Mouse (Mus musculus) kidney, embryonic 16.5 days (tissue): ENCODE data around the gene Sash1. TPM values are rescaled to one million over a fixed set of nuclear protein-coding genes. Genes with fewer than 3 reads are reported as not detected.
A peak's percentile ranks its signal among the peaks of the same experiment; 100 is the strongest.

Source experiments
- ATAC-seq: fragments of 200-750 bp; cut with Nextera tagmentation; 2 replicates; pipeline ENCODE4 v1.8.0; 2017; ENCODE audit warnings: moderate TSS enrichment; ENCODE audit not compliant: low FRiP score, low TSS enrichment
- H3K27ac ChIP-seq: fragments of 300-500 bp; sonication (generic); 2 replicates; pipeline ENCODE4 v1.5.1; 2014; ENCODE audit warnings: low read length
- H3K27me3 ChIP-seq: fragments of 300-500 bp; sonication (generic); 2 replicates; pipeline ENCODE4 v1.6.1; 2014; ENCODE audit warnings: low read length, control low read depth, mixed read lengths; ENCODE audit not compliant: insufficient read depth
- H3K36me3 ChIP-seq: fragments of 300-500 bp; sonication (generic); 2 replicates; pipeline ENCODE4 v1.6.1; 2014; ENCODE audit warnings: low read length, control low read depth, mixed read lengths; ENCODE audit not compliant: insufficient read depth
- H3K4me1 ChIP-seq: fragments of 300-500 bp; sonication (generic); 2 replicates; pipeline ENCODE4 v1.6.1; 2014; ENCODE audit warnings: low read length, control low read depth, mixed read lengths; ENCODE audit not compliant: insufficient read depth
- H3K4me2 ChIP-seq: fragments of 300-500 bp; sonication (generic); replicated peaks from 2 replicates; pipeline ENCODE4 v1.6.1; 2014; ENCODE audit warnings: low read depth, low read length
- H3K4me3 ChIP-seq: fragments of 300-500 bp; sonication (generic); 2 replicates; pipeline ENCODE4 v1.5.1; 2014; ENCODE audit warnings: mild to moderate bottlenecking, low read length
- H3K9ac ChIP-seq: fragments of 300-500 bp; sonication (generic); replicated peaks from 2 replicates; pipeline ENCODE4 v1.6.1; 2014; ENCODE audit warnings: low read length
- H3K9me3 ChIP-seq: fragments of 300-500 bp; sonication (generic); 2 replicates; pipeline ENCODE4 v1.6.1; 2016; ENCODE audit warnings: low read length, control low read depth
- WGBS: fragments of 180-500 bp; shearing (Covaris S2); extraction: QIAGEN DNeasy Blood & Tissue Kit; methylation state at CpG from one replicate; pipeline ENCODE4 v1.1.7; 2014; 5-methylcytosine and 5-hydroxymethylcytosine counted together
- polyA plus RNA-seq: library from polyadenylated mRNA; unstranded; fragments of >200 nt; fragmentation: Nextera tagmentation; extraction: Ambion mirVana; gene quantifications from 2 replicates; pipeline ENCODE4 v1.2.1, GENCODE M21; 2015

The Sash1 gene
- polyA plus RNA-seq, 1 experiment from 2014 or later = 3.1 TPM

- Histone ChIP-seq H3K4me1 (peaks cover 27% of the 10 kb centered on the region), H3K9me3 (no peaks in the 10 kb centered on the region), H3K4me3 (no peak overlapping the region), H3K27me3 (no peaks in the 10 kb centered on the region), H3K9ac (no peak overlapping the region), H3K27ac (no peak overlapping the region), H3K4me2 (no peak overlapping the region), H3K36me3 (no peaks in the 10 kb centered on the region)
- 41% methylated on average over 2 of the region's 2 CpGs for WGBS
- no peak for ATAC-seq
Observed at GRCm38 (mm10) chr10:8881736-8882135, 4.1 kb downstream of the Sash1 start.

DNA sequence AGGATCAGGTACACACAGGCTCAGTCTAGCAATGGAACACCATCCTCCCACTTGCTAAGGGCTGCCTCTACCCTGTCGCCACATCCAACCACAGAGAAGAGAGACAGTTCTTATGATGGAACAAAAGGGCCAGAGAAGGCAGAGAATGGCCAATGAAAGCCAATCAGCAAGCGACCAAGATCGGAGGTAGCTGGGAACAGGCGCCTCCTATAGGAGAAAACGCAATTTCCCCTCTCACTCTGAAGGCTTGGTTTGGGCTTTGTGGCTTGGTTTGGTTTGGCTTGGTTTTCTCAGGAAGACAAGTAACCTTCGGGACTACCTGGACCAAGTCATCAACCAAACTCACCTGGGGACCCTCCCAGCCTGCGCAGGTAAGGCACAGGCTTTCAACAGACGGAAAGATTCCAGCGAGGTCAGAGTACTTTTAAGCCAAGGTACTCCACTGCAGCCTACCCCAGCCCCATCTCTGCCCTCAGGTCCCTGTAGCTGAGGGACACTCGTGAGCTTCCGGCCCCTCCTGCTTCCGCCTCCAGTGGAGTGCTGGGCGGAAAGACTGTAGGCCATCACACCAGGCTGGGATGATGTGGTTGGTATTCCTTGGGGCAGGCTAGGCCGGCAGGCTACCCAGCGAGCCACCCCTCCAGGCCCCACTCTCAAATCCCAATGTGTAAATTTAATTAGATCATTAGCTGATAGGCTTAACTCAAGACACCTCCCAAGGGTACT is 4.8 kb downstream of the Sash1 start:
- Histone ChIP-seq H3K4me3 (no peak overlapping the region), H3K9me3 (no peaks in the 10 kb centered on the region), H3K36me3 (no peaks in the 10 kb centered on the region), H3K27ac (no peak overlapping the region), H3K4me2 (no peak overlapping the region), H3K9ac (no peak overlapping the region), H3K27me3 (no peaks in the 10 kb centered on the region), H3K4me1 (peaks cover 27% of the 10 kb centered on the region)
- no peak for ATAC-seq
- WGBS = 73% methylated on average over 15 of the region's 15 CpGs

GRCm38 (mm10) chr10:8878824-8879223 is 7.0 kb downstream of the Sash1 start:
- no peak overlapping the region for H3K4me3 ChIP-seq
- no peak overlapping the region for H3K9ac ChIP-seq
- 31% methylated on average over 9 of the region's 9 CpGs for WGBS
- no peaks in the 10 kb centered on the region for H3K27me3 ChIP-seq
- no peaks in the 10 kb centered on the region for H3K9me3 ChIP-seq
- 0 out of 2 replicates have a peak overlapping the region, but pooled peaks have one; percentile 10 for H3K4me2 ChIP-seq
- 0 out of 2 replicates have a peak, but pooled peaks have one; percentile 12 for ATAC-seq
- no peak overlapping the region for H3K27ac ChIP-seq
- no peaks in the 10 kb centered on the region for H3K36me3 ChIP-seq
- H3K4me1 ChIP-seq = peaks cover 19% of the 10 kb centered on the region

- Histone ChIP-seq H3K4me1 (peaks cover 15% of the 10 kb centered on the region), H3K9ac (no peak overlapping the region), H3K4me2 (no peak overlapping the region), H3K27me3 (no peaks in the 10 kb centered on the region), H3K9me3 (no peaks in the 10 kb centered on the region), H3K27ac (no peak overlapping the region), H3K4me3 (no peak overlapping the region), H3K36me3 (no peaks in the 10 kb centered on the region)
- 79% methylated on average over 13 of the region's 13 CpGs for WGBS
- ATAC-seq = no peak
Observed at GRCm38 (mm10) chr10:8878381-8878780, 7.5 kb downstream of the Sash1 start.

GRCm38 (mm10) chr10:8873631-8874370 is 12.1 kb downstream of the Sash1 start:
- 0 out of 2 replicates have a peak overlapping the region, but pooled peaks have one; percentile 14 for H3K27ac ChIP-seq
- no peaks in the 10 kb centered on the region for H3K27me3 ChIP-seq
- 76% methylated on average over 7 of the region's 7 CpGs for WGBS
- ATAC-seq = no peak
- H3K4me3 ChIP-seq = no peak overlapping the region
- no peaks in the 10 kb centered on the region for H3K36me3 ChIP-seq
- no peaks in the 10 kb centered on the region for H3K4me1 ChIP-seq
- H3K4me2 ChIP-seq = no peak overlapping the region
- no peak overlapping the region for H3K9ac ChIP-seq
- no peaks in the 10 kb centered on the region for H3K9me3 ChIP-seq

GRCm38 (mm10) chr10:8872788-8873187 is 13.1 kb downstream of the Sash1 start:
- WGBS = 93% methylated on average over 3 of the region's 3 CpGs
- Histone ChIP-seq H3K36me3 (no peaks in the 10 kb centered on the region), H3K4me3 (no peak overlapping the region), H3K4me1 (no peaks in the 10 kb centered on the region), H3K4me2 (no peak overlapping the region), H3K27me3 (no peaks in the 10 kb centered on the region), H3K27ac (no peak overlapping the region), H3K9ac (no peak overlapping the region), H3K9me3 (no peaks in the 10 kb centered on the region)
- ATAC-seq = no peak

GRCm38 (mm10) chr10:8871935-8872334 is 13.9 kb downstream of the Sash1 start:
- no peak overlapping the region for H3K27ac ChIP-seq

GRCm38 (mm10) chr10:8870368-8870767 is 15.5 kb downstream of the Sash1 start:
- WGBS = 87% methylated on average over 3 of the region's 3 CpGs
- no peaks in the 10 kb centered on the region for H3K4me1 ChIP-seq
- no peak for ATAC-seq

More at GRCm38 (mm10) chr10:8871935-8872334, 13.9 kb downstream of the Sash1 start:
- Histone ChIP-seq H3K9me3 (no peaks in the 10 kb centered on the region), H3K4me3 (no peak overlapping the region), H3K9ac (no peak overlapping the region), H3K36me3 (no peaks in the 10 kb centered on the region), H3K27me3 (no peaks in the 10 kb centered on the region), H3K4me1 (no peaks in the 10 kb centered on the region), H3K4me2 (no peak overlapping the region)
- ATAC-seq = no peak
- WGBS = 69% methylated on average over 1 of the region's 1 CpGs

GRCm38 (mm10) chr10:8866062-8866642 is 19.7 kb downstream of the Sash1 start:
- H3K9ac ChIP-seq = no peak overlapping the region
- H3K27me3 ChIP-seq = no peaks in the 10 kb centered on the region
- ATAC-seq = peak; percentile 77
- H3K27ac ChIP-seq = peak overlapping the region; percentile 64
- no peak overlapping the region for H3K4me2 ChIP-seq
- WGBS = 61% methylated on average over 4 of the region's 4 CpGs
- H3K36me3 ChIP-seq = no peaks in the 10 kb centered on the region
- H3K4me3 ChIP-seq = no peak overlapping the region
- peaks cover 4% of the 10 kb centered on the region for H3K4me1 ChIP-seq
- H3K9me3 ChIP-seq = no peaks in the 10 kb centered on the region

More at GRCm38 (mm10) chr10:8870368-8870767, 15.5 kb downstream of the Sash1 start:
- Histone ChIP-seq H3K4me2 (no peak overlapping the region), H3K9ac (no peak overlapping the region), H3K4me3 (no peak overlapping the region), H3K9me3 (no peaks in the 10 kb centered on the region), H3K36me3 (no peaks in the 10 kb centered on the region), H3K27me3 (no peaks in the 10 kb centered on the region), H3K27ac (no peak overlapping the region)
